Mouse (Mus musculus) megakaryocyte progenitor cell, adult 5-6 weeks (primary cell): ENCODE data around the gene Polr3e. TPM values are rescaled to one million over a fixed set of nuclear protein-coding genes. Genes with fewer than 3 reads are reported as not detected.
A peak's percentile ranks its signal among the peaks of the same experiment; 100 is the strongest.

Source experiments
- ATAC-seq: replicated peaks from 2 replicates; pipeline ENCODE4 v1.8.0; 2016; ENCODE audit warnings: mild to moderate bottlenecking, moderate TSS enrichment, inconsistent platforms; ENCODE audit not compliant: poor library complexity
- total RNA-seq, 2 experiments: library from RNA; stranded (forward) in 1 of 2; stranded (reverse) in 1 of 2; fragments of 157-497, 149-512 nt in 1 of 2; fragments of 200-1000 nt in 1 of 2; gene quantifications; 2 replicates each; pipeline versions ENCODE4 v1.2.3 to v1.2.4; 2015 to 2017

Gene Polr3e
- total RNA-seq, 2 experiments from 2014 or later = 15.1 to 32.6 TPM

DNA sequence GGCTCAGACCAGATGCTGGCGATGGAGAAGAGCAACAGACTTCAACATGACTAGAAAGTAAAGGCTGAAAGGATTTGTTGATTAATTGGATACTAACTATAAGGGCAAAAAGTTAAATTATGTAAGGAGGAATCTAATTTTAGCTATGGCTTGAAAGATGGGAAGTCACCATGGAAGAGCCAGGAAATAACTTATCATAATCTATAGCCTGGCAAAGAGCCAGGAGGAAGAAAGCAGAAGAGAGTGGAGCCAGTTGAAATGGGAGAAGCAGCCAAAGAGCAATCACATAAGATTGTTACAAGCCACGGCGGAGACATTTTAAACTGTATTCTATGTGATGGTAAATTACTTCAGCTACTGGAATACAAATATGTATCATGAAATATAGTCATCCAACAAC lies 56.5 kb downstream of the Polr3e start:
- ATAC-seq = no peak

DNA sequence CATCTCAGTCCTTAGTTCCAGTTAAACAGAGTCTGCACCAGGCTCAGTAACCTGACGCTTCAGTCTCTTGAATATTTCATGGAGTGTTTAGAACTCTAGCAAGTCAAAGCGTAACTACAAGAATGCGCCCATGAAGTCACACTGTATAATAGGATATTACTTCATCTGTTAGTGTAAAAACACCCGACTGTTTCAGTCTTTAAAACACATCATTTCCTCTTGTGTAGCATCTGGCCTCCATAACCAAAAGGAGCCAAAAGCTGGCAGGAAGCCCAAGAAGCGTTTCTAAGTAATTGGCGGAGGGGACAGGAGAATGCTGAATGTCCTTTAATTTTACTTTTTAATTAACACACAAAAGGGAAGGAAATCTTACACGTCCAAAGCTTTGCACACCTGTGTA lies 59.5 kb downstream of the Polr3e start:
- ATAC-seq = no peak

DNA sequence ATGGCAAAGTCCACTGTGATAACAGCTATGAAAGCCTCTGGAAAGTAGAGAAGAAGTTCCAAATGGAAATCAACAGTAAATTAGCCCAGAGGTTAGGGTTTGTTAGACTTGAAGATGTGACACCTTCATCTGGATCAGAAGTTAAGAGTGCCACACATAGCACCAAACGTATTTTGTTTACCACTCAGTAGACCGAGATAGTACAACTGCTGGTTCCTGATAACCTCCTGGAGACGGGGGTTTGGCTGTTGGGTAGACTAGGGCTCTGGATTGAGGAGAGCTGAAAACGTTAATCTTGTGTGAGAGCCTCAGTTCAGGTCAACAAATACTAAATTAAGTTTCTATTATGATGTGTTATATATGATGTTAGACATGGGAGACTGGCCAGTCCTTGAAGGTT lies 62.5 kb downstream of the Polr3e start:
- ATAC-seq = peak; percentile 55

DNA sequence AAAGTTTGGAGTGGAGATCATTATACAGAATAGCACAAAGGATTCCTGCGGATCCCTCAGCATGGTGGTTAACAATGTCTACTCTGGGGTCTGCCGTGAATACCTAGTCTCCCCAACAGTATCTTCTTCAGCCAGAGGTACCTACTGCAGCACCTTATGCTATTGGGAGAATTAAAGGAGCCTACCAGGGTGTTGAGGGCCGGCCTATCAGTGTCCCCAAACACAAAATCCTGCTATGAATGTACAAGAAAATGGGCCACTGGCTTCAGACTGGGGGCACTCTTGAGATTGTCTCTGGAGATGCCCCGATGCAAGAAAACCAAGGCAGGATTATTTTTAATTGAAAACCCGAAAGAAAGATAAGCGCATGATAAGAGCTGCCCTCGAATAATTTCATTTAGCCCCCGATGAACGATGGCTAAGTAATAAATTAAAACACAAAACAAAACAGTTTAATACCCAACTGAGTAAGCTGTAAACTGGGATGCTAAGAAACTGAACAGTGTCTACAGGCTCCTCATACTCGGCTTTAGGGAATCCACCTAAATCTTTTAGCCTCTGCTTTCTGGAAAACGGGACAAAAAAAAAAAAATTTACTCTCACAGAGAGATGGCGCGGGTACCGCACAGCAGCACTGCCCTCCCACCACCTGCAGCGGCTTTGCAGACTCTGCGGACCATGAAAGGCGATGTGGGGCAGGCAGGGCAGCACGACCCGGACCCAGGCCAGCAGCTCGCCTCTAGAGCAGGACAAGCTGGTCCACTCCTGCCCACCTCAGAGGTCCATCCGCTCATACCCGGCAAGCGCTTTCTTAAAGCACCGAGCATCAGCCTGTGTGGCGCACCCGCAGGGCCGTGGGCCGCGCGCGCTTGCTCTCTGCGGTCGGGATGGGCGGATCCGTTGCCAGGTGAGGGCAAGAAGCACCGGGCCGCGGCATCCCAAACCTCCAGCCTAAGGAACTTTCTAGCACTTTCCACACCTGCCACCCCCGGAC lies 63.7 kb downstream of the Polr3e start:
- peak; percentile 13; the same call in 1 of the 2 replicates for ATAC-seq

DNA sequence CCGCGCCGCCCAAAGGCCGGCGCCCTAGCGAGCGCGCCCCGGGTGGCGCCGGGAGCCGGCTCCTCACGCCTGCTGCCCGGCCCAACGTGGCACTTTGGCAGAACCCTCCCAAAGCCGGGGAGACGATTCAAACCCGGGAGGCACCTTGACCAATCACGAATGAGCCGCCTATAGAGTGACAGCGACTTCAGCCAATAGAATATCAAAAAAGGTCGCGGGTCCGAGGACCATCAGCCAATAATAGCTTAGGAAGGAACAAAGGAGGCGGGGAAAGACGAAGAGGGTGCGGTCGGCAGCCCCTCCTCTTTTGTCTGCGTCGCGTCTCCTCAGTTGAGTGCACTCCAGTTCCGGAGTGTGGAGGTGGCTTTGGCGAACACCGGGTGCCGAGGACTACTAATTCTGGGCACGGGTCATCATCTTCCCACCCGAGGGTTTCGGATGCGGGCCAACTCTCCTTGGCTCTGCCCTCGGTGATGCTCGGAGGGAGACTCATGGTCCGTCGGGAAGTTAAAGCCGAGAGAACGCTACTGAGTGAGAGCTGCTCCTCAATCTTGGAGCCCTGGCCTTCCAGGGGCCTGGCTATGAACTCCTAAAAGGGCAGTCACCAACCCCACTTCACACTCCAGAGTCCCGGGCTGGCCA lies 64.8 kb downstream of the Polr3e start, which contains the start of the genes Cdr2 and Mfsd13b:
TSS of gene Cdr2 (minus strand) at position 113 of the 642 bp plus-strand sequence.
TSS of gene Mfsd13b (plus strand) at position 310 of the 642 bp plus-strand sequence.
- peak; percentile 86 for ATAC-seq

DNA sequence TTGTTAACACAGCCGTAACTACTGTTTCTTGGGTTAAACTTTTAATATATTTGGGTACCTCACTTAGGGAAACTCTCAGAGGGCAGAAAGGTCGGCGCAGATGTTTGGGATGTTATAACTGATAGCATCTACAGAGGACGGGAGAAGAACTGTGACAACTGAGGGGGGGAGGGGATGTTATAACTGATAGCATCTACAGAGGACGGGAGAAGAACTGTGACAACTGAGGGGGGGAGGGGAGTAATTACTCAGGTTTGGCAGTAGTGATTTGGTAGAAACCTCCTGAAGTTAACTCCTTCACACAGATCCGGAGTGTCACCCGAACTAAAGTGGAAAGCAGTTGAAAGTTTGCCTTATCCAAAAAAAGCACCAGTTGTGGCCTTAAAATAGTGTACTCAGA lies 65.4 kb downstream of the Polr3e start:
- ATAC-seq = no peak

DNA sequence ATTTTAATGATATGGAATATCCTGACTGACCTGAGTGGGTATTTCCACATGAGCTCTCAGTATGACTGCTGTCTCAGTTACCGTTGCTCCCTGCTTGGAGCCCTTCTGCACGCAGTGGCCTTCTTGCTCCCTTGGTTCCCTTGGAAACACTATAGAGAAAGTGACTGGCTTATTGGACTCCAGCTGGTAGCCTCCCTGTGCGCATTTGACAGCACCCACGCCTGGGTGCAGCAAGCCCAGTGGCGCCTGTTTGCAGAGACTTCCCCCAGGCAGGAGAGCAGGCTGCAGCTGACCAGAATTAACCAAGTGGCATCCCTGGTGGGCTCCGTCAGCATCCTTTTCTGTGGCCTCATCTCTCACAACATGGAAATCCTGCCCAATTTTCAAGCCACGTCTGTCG lies 73.6 kb downstream of the Polr3e start:
- no peak for ATAC-seq

Other genes starting within 250 kb of the Polr3e start
- 0.10 TPM in 1 of 2 replicates, not detected in the other for gene Pdzd9, start 247.4 kb upstream of the Polr3e start, total RNA-seq (2015)
- gene Pdzd9, start 247.4 kb upstream of the Polr3e start, total RNA-seq (2017) = 0.07 and 0.54 TPM in 2 replicates
- 20.2 and 20.4 TPM in 2 replicates for gene Mosmo, start 240.1 kb upstream of the Polr3e start, total RNA-seq (2015)
- 16.8 and 17.2 TPM in 2 replicates for gene Mosmo, start 240.1 kb upstream of the Polr3e start, total RNA-seq (2017)
- gene Vwa3a, start 178.4 kb upstream of the Polr3e start, total RNA-seq (2015) = 0.10 TPM in 1 of 2 replicates, not detected in the other
- not detected in 2 replicates for gene Vwa3a, start 178.4 kb upstream of the Polr3e start, total RNA-seq (2017)
- gene Gm5737, start 105.4 kb upstream of the Polr3e start, total RNA-seq (2015) = not detected in 2 replicates
- gene Gm5737, start 105.4 kb upstream of the Polr3e start, total RNA-seq (2017) = not detected in 2 replicates
- 32.5 and 34.4 TPM in 2 replicates for gene Eef2k, start 74.9 kb upstream of the Polr3e start, total RNA-seq (2015)
- gene Eef2k, start 74.9 kb upstream of the Polr3e start, total RNA-seq (2017) = 80.5 and 85.0 TPM in 2 replicates
- 2.9 and 4.3 TPM in 2 replicates for gene Cdr2, start 64.6 kb downstream of the Polr3e start, total RNA-seq (2015)
- gene Cdr2, start 64.6 kb downstream of the Polr3e start, total RNA-seq (2017) = 4.7 and 7.1 TPM in 2 replicates
- not detected in 2 replicates for gene Mfsd13b, start 64.8 kb downstream of the Polr3e start, total RNA-seq (2015)
- gene Mfsd13b, start 64.8 kb downstream of the Polr3e start, total RNA-seq (2017) = 0.20 TPM in 1 of 2 replicates, not detected in the other
- 96.6 and 111 TPM in 2 replicates for gene Mettl9, start 116.7 kb downstream of the Polr3e start, total RNA-seq (2015)
- gene Mettl9, start 116.7 kb downstream of the Polr3e start, total RNA-seq (2017) = 86.0 and 86.6 TPM in 2 replicates
- gene Igsf6, start 156.8 kb downstream of the Polr3e start, total RNA-seq (2015) = 415 and 476 TPM in 2 replicates
- gene Igsf6, start 156.8 kb downstream of the Polr3e start, total RNA-seq (2017) = 342 and 360 TPM in 2 replicates
- gene Otoa, start 163.9 kb downstream of the Polr3e start, total RNA-seq (2015) = 0.05 and 0.07 TPM in 2 replicates
- gene Otoa, start 163.9 kb downstream of the Polr3e start, total RNA-seq (2017) = 0.12 and 0.20 TPM in 2 replicates